Mouse (Mus musculus) heart, embryonic 15.5 days (tissue): ENCODE results near the gene Idh2. TPM values are rescaled to one million over a fixed set of nuclear protein-coding genes. Genes with fewer than 3 reads are reported as not detected.
"Not testable (repeated sequence)": the region's sequence is repeated elsewhere in the genome, so short reads cannot be mapped to it uniquely, and the experiment has no call there.

ENCODE experiments used
- ATAC-seq: fragments of 200-750 bp; cut with Nextera tagmentation; replicated peaks from 2 replicates; pipeline ENCODE4 v1.8.0; 2017; ENCODE audit warnings: low read depth, moderate TSS enrichment; ENCODE audit not compliant: insufficient number of reproducible peaks, insufficient read depth, low FRiP score
- H3K27ac ChIP-seq: fragments of 300-500 bp; sonication (generic); 2 replicates; pipeline ENCODE4 v1.5.1; 2015; ENCODE audit warnings: mild to moderate bottlenecking, inconsistent platforms
- H3K27me3 ChIP-seq: fragments of 300-500 bp; sonication (generic); 2 replicates; pipeline ENCODE4 v1.6.1; 2015; ENCODE audit warnings: inconsistent platforms
- H3K36me3 ChIP-seq: fragments of 300-500 bp; sonication (generic); 2 replicates; pipeline ENCODE4 v1.6.1; 2015; ENCODE audit warnings: mild to moderate bottlenecking, inconsistent platforms
- H3K4me1 ChIP-seq: fragments of 300-500 bp; sonication (generic); replicated peaks from 2 replicates; pipeline ENCODE4 v1.6.1; 2015; ENCODE audit warnings: inconsistent platforms
- H3K4me2 ChIP-seq: fragments of 300-500 bp; sonication (generic); 2 replicates; pipeline ENCODE4 v1.6.1; 2015; ENCODE audit warnings: inconsistent platforms, mild to moderate bottlenecking, moderate library complexity
- H3K4me3 ChIP-seq: fragments of 300-500 bp; sonication (generic); 2 replicates; pipeline ENCODE4 v1.5.1; 2015; ENCODE audit warnings: mild to moderate bottlenecking, inconsistent platforms
- H3K9ac ChIP-seq: fragments of 300-500 bp; sonication (generic); 2 replicates; pipeline ENCODE4 v1.6.1; 2015; ENCODE audit warnings: mild to moderate bottlenecking, inconsistent platforms
- H3K9me3 ChIP-seq: fragments of 300-500 bp; sonication (generic); replicated peaks from 2 replicates; pipeline ENCODE4 v1.6.1; 2016; ENCODE audit warnings: inconsistent platforms
- WGBS: fragments of 180-500 bp; shearing (Covaris S2); methylation state at CpG from one replicate; pipeline ENCODE4 v1.1.7; 2015; ENCODE audit warnings: mixed read lengths; 5-methylcytosine and 5-hydroxymethylcytosine counted together
- polyA plus RNA-seq: library from polyadenylated mRNA; unstranded; fragments of >200 nt; fragmentation: Nextera tagmentation; extraction: Ambion mirVana; gene quantifications from 2 replicates; pipeline ENCODE4 v1.2.1, GENCODE M21; 2015

Gene Idh2
- polyA plus RNA-seq, 1 experiment from 2014 or later, result 2,234 TPM

DNA sequence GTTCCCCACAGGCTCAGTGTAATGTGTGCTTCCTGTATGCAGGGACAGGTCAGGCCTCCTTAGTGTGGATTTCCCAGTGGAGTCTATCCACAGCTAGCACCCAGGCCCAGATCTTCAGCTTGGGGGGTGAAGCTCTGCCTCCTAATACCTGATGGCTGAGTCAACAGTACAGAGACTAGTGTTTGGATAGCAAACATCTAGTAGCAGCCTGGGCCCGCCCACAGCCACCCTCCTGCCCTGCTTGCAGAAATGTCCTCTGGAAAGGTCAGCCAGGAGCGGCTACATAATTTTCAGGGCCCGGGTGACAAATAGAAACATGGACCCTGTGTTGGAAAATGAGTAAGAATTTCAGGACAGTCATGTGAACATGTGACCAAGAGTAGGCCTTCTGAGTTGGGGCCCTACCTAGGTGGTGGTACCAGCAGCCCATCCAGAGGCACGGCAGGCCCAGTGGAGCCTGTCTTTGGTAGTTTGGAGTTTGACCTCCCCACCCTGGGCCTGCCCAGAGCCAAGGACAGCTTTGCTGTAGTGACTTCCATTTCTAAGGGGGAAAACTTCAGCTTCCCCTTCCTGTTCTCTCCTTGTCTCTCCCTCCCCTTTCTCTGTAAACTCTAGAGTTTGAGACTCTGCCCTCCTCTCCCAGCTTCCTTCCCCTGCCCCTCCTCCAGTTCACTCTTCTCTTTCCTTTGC is 58.0 kb downstream of the Idh2 start:
- Histone ChIP-seq H3K4me2 (peak overlapping the region; percentile 21), H3K27me3 (no peaks in the 10 kb centered on the region), H3K9ac (peak overlapping the region; percentile 25), H3K4me3 (no peak overlapping the region), H3K27ac (peak overlapping the region; percentile 88), H3K4me1 (peaks cover 82% of the 10 kb centered on the region), H3K9me3 (no peaks in the 10 kb centered on the region), H3K36me3 (no peaks in the 10 kb centered on the region)
- ATAC-seq, result no peak
- 41% methylated on average over 4 of the region's 4 CpGs for WGBS

DNA sequence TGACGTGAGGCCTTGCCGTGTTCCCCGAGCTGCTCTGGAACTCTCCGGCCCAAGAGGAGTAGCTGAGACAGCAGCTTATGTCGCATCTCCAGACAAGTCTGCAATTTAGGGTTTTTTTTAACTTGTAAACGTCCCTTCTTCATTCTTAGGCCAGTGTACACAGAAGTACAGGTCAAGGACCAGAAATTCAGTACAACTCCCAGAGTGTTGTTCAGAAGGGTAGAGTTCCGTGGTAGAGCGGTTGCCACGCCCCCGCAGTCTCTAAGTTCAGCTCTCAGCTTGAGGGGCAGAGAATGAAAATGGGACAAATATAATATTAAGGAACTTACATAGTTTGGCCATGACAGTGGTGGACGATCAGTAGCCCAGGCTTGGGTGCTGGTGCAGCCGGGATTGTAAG is 59.4 kb downstream of the Idh2 start:
- Histone ChIP-seq H3K9me3 (no peaks in the 10 kb centered on the region), H3K4me3 (no peak overlapping the region), H3K4me2 (no peak overlapping the region), H3K36me3 (no peaks in the 10 kb centered on the region), H3K9ac (no peak overlapping the region), H3K27me3 (no peaks in the 10 kb centered on the region), H3K27ac (peak overlapping the region; percentile 3; the same call in 1 of the 2 replicates), H3K4me1 (peaks cover 78% of the 10 kb centered on the region)
- WGBS, result 74% methylated on average over 12 of the region's 12 CpGs
- no peak for ATAC-seq

DNA sequence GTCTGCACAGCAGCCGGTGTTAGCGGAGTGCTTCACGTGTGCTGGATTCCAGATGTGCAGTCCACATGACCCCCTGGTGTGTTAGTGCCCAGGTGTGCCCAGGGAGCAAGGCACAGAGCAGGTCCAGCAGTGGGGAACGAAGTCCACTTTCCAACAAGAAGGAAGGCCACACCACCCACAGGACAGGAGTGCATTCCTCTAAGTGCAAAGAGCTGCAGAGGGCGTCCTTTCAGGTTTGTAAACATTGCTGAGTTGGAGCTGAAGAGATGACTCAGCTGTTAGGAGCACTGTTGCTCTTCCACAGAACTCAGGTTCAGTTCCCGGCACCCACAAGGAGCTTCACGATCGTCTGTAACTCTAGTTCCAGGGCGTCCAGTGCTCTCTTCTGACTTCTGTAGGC is 62.0 kb downstream of the Idh2 start:
- Histone ChIP-seq H3K9ac (no peak overlapping the region), H3K4me2 (no peak overlapping the region), H3K27ac (0 out of 2 replicates have a peak overlapping the region, but pooled peaks have one; percentile 72), H3K4me3 (no peak overlapping the region), H3K4me1 (peaks cover 60% of the 10 kb centered on the region), H3K9me3 (no peaks in the 10 kb centered on the region), H3K36me3 (no peaks in the 10 kb centered on the region), H3K27me3 (no peaks in the 10 kb centered on the region)
- WGBS, result 91% methylated on average over 9 of the region's 9 CpGs
- no peak for ATAC-seq

DNA sequence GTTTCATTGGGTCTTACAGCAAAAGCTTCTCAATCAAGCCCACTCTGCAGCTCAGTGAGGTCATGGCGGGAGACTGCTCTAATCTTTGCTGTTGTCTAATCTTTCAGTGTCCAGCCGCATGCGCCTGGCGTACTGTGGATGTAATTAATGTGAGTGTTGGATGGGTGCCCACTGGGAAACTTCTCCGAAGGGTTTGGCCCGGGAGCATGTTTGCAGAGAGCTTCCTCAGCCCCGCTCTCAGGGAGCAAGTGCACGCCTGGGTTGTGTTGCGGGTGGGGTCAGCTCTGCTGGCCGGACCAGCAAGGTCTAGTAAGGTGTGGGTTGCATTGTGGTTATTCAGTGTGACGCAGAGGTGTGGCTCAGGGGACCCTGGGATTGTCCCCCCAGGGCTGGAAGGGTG is 62.9 kb downstream of the Idh2 start:
- Histone ChIP-seq H3K4me2 (peak overlapping the region; percentile 45), H3K36me3 (no peaks in the 10 kb centered on the region), H3K27me3 (no peaks in the 10 kb centered on the region), H3K4me1 (peaks cover 58% of the 10 kb centered on the region), H3K4me3 (0 out of 2 replicates have a peak overlapping the region, but pooled peaks have one; percentile 9), H3K9me3 (no peaks in the 10 kb centered on the region), H3K9ac (no peak overlapping the region; the same call in 1 of the 2 replicates), H3K27ac (peak overlapping the region; percentile 72)
- peak; percentile 59 for ATAC-seq
- 19% methylated on average over 11 of the region's 11 CpGs for WGBS

DNA sequence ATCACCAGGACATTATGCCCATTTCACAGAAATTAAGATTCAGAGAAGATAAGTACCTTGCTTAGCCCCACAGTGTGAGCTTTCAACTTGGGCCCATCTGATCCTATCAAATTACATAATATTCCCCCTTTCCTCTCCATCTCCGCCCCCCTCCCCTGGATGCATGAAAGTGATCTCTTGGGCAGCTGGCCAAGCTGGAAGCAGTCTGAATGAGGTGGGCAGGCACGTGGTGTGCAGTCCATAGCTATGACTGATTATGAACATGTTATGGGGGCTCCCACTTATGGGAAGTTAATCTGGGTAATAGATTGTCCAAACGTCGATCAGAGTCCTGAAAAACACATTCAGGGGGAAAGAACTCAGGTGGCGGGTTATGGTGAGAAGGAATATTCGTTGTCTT is 63.4 kb downstream of the Idh2 start:
- peak overlapping the region; percentile 72 for H3K27ac ChIP-seq
- H3K27me3 ChIP-seq, result no peaks in the 10 kb centered on the region
- H3K4me3 ChIP-seq, result no peak overlapping the region
- no peaks in the 10 kb centered on the region for H3K36me3 ChIP-seq
- no peak; the same call in 1 of the 2 replicates for ATAC-seq
- peaks cover 58% of the 10 kb centered on the region for H3K4me1 ChIP-seq
- peak overlapping the region; percentile 45 for H3K4me2 ChIP-seq
- H3K9me3 ChIP-seq, result no peaks in the 10 kb centered on the region
- H3K9ac ChIP-seq, result no peak overlapping the region
- 34% methylated on average over 6 of the region's 6 CpGs for WGBS

DNA sequence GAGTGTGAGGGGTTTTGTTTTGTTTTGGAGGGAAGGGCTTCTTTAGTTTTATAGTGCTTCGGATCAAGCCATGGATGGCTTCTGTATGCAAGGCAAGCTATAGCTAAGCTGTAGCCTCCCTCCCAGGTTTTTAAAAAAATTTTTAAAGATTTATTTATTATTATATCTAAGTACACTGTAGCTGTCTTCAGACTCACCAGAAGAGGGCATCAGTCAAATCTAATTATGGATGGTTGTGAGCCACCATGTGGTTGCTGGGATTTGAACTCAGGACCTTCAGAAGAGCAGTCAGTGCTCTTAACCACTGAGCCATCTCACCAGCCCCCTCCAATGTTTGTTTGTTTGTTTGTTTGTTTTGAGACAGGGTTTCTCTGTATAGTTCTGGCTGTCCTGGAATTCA is 64.8 kb downstream of the Idh2 start:
- peaks cover 48% of the 10 kb centered on the region for H3K4me1 ChIP-seq

DNA sequence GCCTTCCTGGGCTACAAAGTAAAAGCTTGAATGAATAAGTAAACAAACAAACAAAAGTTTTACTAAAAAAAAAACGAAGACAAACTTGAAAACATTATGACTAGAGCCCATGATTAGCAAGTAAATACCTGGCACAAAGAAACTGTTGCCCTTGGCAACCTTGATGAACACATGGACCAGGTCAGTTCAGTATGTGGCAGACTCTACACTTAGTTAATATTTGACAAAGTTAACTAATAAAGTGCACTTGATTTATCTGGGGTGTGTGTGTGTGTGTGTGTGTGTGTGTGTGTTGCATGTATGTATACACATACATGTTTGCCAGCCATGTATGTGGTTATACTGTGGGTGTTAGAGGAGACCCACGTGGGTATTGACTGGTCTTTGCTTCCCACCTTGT is 65.4 kb downstream of the Idh2 start:
- ATAC-seq, result no peak
- Histone ChIP-seq H3K27ac (no peak overlapping the region), H3K9me3 (no peaks in the 10 kb centered on the region), H3K4me1 (peaks cover 53% of the 10 kb centered on the region), H3K9ac (no peak overlapping the region), H3K4me2 (no peak overlapping the region), H3K27me3 (no peaks in the 10 kb centered on the region), H3K36me3 (no peaks in the 10 kb centered on the region), H3K4me3 (no peak overlapping the region)
- WGBS, result 75% methylated on average over 2 of the region's 2 CpGs

More for the DNA sequence above, 64.8 kb downstream of the Idh2 start:
- not testable (repeated sequence) for H3K9ac ChIP-seq, ATAC-seq, H3K4me2 ChIP-seq, H3K4me3 ChIP-seq, H3K9me3 ChIP-seq, H3K27ac ChIP-seq, H3K27me3 ChIP-seq, H3K36me3 ChIP-seq
- 95% methylated on average over 1 of the region's 1 CpGs for WGBS

DNA sequence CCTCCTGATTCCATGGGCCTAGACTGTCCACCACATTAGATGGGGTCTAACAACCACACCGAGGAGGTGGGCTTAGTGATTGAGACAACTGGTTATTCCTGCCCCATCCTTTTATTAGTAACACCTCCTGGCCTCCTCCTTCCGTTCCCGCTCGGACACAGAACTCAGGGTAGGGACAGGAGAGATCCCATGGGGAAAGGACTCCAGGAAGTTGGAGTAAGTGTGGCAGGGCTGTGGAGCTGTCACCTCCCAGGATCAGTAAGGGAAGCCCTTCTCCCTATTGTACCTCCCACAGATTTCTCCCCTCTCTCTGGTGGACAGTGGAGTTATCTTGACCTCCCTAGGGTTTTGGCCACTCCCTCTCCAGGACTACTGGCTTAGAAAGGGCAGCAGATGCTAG is 68.2 kb downstream of the Idh2 start:
- H3K27me3 ChIP-seq, result no peaks in the 10 kb centered on the region
- ATAC-seq, result no peak
- WGBS, result 61% methylated on average over 4 of the region's 4 CpGs
- no peak overlapping the region for H3K27ac ChIP-seq
- H3K4me1 ChIP-seq, result peaks cover 45% of the 10 kb centered on the region
- no peak overlapping the region for H3K4me3 ChIP-seq
- H3K4me2 ChIP-seq, result no peak overlapping the region
- no peaks in the 10 kb centered on the region for H3K36me3 ChIP-seq
- no peak overlapping the region for H3K9ac ChIP-seq
- no peaks in the 10 kb centered on the region for H3K9me3 ChIP-seq

Other genes starting within 250 kb of the Idh2 start
- 22.1 and 24.7 TPM in 2 replicates for gene Ap3s2, start 194.7 kb downstream of the Idh2 start, polyA plus RNA-seq
- gene Arpin, start 180.0 kb downstream of the Idh2 start, polyA plus RNA-seq, result 26.6 and 26.9 TPM in 2 replicates
- gene Zfp710, start 90.6 kb downstream of the Idh2 start, polyA plus RNA-seq, result 9.4 and 13.6 TPM in 2 replicates
- gene Sema4b, start 71.4 kb upstream of the Idh2 start, polyA plus RNA-seq, result 12.4 and 14.0 TPM in 2 replicates
- 48.7 and 65.4 TPM in 2 replicates for gene Cib1, start 117.4 kb upstream of the Idh2 start, polyA plus RNA-seq
- 2.7 and 3.8 TPM in 2 replicates for gene Gdpgp1, start 117.5 kb upstream of the Idh2 start, polyA plus RNA-seq
- 0.63 and 1.2 TPM in 2 replicates for gene Ttll13, start 131.0 kb upstream of the Idh2 start, polyA plus RNA-seq
- gene Ngrn, start 145.8 kb upstream of the Idh2 start, polyA plus RNA-seq, result 36.3 and 39.5 TPM in 2 replicates
- gene Vps33b, start 154.3 kb upstream of the Idh2 start, polyA plus RNA-seq, result 8.1 and 12.1 TPM in 2 replicates
- gene Prc1, start 179.1 kb upstream of the Idh2 start, polyA plus RNA-seq, result 125 and 145 TPM in 2 replicates
- 7.9 and 9.0 TPM in 2 replicates for gene Rccd1, start 209.1 kb upstream of the Idh2 start, polyA plus RNA-seq
- gene Unc45a, start 225.6 kb upstream of the Idh2 start, polyA plus RNA-seq, result 16.6 and 21.5 TPM in 2 replicates
- gene Hddc3, start 227.7 kb upstream of the Idh2 start, polyA plus RNA-seq, result 16.1 and 17.4 TPM in 2 replicates